Mouse (Mus musculus) bone marrow, adult 2 months (tissue): ENCODE data around the gene Gm3411. TPM values are rescaled to one million over a fixed set of nuclear protein-coding genes. Genes with fewer than 3 reads are reported as not detected.
"Not testable (repeated sequence)": the region's sequence is repeated elsewhere in the genome, so short reads cannot be mapped to it uniquely, and the experiment has no call there.

ENCODE experiments used
- H3K27ac ChIP-seq: fragments of 200-500 bp; 2 replicates; pipeline ENCODE4 v1.5.1; 2012; ENCODE audit warnings: low read depth, mild to moderate bottlenecking, control low read depth, inconsistent platforms, low read length; ENCODE audit not compliant: control insufficient read depth, poor library complexity, insufficient read depth
- H3K4me1 ChIP-seq: fragments of 200-500 bp; 2 replicates; pipeline ENCODE4 v1.6.1; 2011; ENCODE audit warnings: low read length; ENCODE audit not compliant: control insufficient read depth, insufficient read depth
- H3K4me3 ChIP-seq: fragments of 200-500 bp; replicated peaks from 2 replicates; pipeline ENCODE3; 2011; ENCODE audit warnings: mild to moderate bottlenecking, low read depth, low read length, control low read depth; ENCODE audit not compliant: control insufficient read depth
- WGBS: fragments of 180-500 bp; shearing (Covaris S2); methylation state at CpG from one replicate; pipeline ENCODE4 v1.1.7; 2018; 5-methylcytosine and 5-hydroxymethylcytosine counted together
- polyA plus RNA-seq: library from polyadenylated mRNA; stranded (reverse); fragments of >200 nt; gene quantifications from 2 replicates; pipeline ENCODE4 v1.2.4, GENCODE M21; 2011; ENCODE audit warnings: low replicate concordance; ENCODE audit not compliant: missing spikeins, insufficient read depth, insufficient read length

Gm3411 gene
- polyA plus RNA-seq: not detected in 2 replicates

DNA sequence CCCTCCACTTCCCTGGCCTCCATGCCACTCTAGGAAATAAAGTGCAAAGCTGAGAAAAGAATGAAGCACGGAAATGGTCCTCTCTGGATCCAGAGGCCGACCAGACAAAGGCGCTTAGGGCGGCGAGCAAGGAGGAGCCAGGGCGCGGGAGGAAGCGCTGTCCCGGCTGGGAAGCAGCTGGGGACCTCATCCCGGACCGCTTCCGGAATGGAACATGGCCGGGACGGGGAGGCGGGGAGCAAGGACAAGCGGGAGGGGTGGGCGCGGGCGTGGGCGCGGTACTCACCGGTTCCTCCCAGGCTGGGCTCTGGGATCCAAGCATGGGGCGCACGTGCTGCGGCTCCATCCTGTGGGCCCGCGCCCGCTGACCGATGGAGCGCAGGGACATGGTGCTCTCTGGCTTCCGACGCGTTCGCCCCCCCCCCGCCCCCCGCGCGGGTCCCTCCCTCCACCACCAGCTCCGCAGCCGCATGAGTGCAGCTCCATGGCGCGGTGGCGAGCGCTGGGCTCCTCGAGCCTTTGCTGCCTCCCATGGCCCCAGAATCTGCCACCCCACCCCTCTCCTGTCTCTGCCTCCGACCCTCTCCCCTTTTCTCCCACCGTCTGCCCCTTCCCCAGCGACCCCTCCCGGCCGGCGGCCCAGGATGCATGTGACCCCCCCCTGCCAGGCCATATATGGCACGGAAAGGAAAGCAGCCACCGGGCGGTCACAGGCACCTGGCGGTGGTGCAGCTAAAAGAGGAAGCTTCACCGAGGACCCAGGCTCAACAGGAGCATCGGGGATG lies at the start of gene Gm3411:
Gene Gm3411 (minus strand): TSS at position 320 of the 785 bp plus-strand sequence.
- H3K27ac ChIP-seq, H3K4me3 ChIP-seq, H3K4me1 ChIP-seq: not testable (repeated sequence)
- WGBS: 5% methylated on average over 55 of the region's 57 CpGs

DNA sequence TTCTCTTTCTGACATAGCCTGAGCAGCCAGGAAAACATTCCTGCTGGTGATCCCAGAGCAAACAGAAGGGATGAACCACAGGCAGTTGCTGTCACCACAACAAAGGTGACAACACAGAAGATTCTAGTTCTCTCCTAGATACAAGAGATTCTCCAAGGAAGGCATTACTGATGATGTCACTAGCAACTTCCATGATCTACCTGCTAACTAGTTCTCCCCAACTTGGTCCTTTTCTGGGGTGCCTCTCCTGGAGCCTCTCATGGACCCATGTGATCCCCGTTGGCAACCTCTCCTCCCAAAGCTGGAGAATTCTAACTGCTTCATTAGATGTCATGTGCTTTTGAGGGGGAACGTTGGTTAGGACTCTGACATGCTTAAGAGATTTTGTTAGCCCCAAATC lies 17.7 kb upstream of the Gm3411 start, which contains the start of gene Gm21103:
Gene Gm21103 (minus strand): TSS at position 101 of the 400 bp plus-strand sequence.
- WGBS: 68% methylated on average over 2 of the region's 2 CpGs
- H3K27ac ChIP-seq, H3K4me1 ChIP-seq, H3K4me3 ChIP-seq: not testable (repeated sequence)

DNA sequence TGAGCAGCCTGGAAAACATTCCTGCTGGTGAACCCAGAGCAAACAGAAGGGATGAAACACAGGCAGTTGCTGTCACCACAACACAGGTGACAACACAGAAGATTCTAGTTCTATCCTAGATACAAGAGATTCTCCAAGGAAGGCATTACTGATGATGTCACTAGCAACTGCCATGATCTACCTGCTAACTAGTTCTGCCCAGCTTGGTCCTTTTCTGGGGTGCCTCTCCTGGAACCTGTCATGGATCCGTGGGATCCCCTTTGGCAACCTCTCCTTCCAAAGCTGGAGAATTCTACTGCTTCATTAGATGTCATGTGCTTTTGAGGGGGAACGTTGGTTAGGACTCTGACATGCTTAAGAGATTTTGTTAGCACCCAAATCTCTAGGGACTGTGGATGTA lies 67.9 kb downstream of the Gm3411 start, which contains the start of gene Gm21560:
Gene Gm21560 (minus strand): TSS at position 101 of the 400 bp plus-strand sequence.
- 69% methylated on average over 2 of the region's 2 CpGs for WGBS
- not testable (repeated sequence) for H3K4me1 ChIP-seq, H3K27ac ChIP-seq, H3K4me3 ChIP-seq

Other genes with a start within 250 kb of the Gm3411 start
- not detected in 2 replicates for gene Gm6337, start 229.0 kb downstream of the Gm3411 start, polyA plus RNA-seq
- gene Gm8206, start 193.3 kb downstream of the Gm3411 start, polyA plus RNA-seq: not detected in 2 replicates
- not detected in 2 replicates for gene Gm3468, start 178.6 kb downstream of the Gm3411 start, polyA plus RNA-seq
- gene Gm3476, start 161.4 kb downstream of the Gm3411 start, polyA plus RNA-seq: not detected in 2 replicates
- gene Gm21560, start 68.0 kb downstream of the Gm3411 start, polyA plus RNA-seq: not detected in 2 replicates
- not detected in 2 replicates for gene Gm21103, start 17.6 kb upstream of the Gm3411 start, polyA plus RNA-seq
- not detected in 2 replicates for gene Gm3618, start 56.4 kb upstream of the Gm3411 start, polyA plus RNA-seq
- gene Gm16440, start 103.1 kb upstream of the Gm3411 start, polyA plus RNA-seq: not detected in 2 replicates
- gene Gm3591, start 125.2 kb upstream of the Gm3411 start, polyA plus RNA-seq: not detected in 2 replicates
- gene Gm3594, start 157.4 kb upstream of the Gm3411 start, polyA plus RNA-seq: not detected in 2 replicates